Mouse (Mus musculus): Measurements from ENCODE around the gene Arrdc2.

GRCm38 (mm10) chr8:70827796-70828195, 11.7 kb downstream of the Arrdc2 start:
- TF ChIP-seq CTCF (IDR thresholded peaks at IDR 0.05; ENCODE audit: low read depth, low read length) (no peak), POLR2A (IDR thresholded peaks at IDR 0.05; ENCODE audit: extremely low read depth, insufficient read depth, low read length) (no peak)

Measured in liver, adult 2 months (tissue).